Mouse (Mus musculus) spleen, adult 18-20 months (tissue): ENCODE results near the gene Gdf9.
A peak's percentile ranks its signal among the peaks of the same experiment; 100 is the strongest.

ENCODE experiments used
- DNase-seq, 2 experiments: peaks; one replicate each; pipeline ENCODE4 v3.0.0; 2022; ENCODE audit warnings: mixed read lengths in 2 of 2

Gdf9 gene

GRCm38 (mm10) chr11:53446183-53446582 lies 15.4 kb downstream of the Gdf9 start:
- DNase-seq = no peak

- DNase-seq = no peak
Observed at GRCm38 (mm10) chr11:53447996-53448395, 17.2 kb downstream of the Gdf9 start.

GRCm38 (mm10) chr11:53448529-53448928 lies 17.7 kb downstream of the Gdf9 start:
- DNase-seq = no peak

GRCm38 (mm10) chr11:53450070-53450705 lies 19.4 kb downstream of the Gdf9 start:
- DNase-seq = no peak

GRCm38 (mm10) chr11:53451361-53451760 lies 20.5 kb downstream of the Gdf9 start:
- DNase-seq = no peak

- DNase-seq = no peak
Observed at GRCm38 (mm10) chr11:53452396-53452795, 21.6 kb downstream of the Gdf9 start.

GRCm38 (mm10) chr11:53453031-53453430 lies 22.2 kb downstream of the Gdf9 start:
- no peak for DNase-seq

- DNase-seq = no peak
Observed at GRCm38 (mm10) chr11:53456474-53457371, 25.9 kb downstream of the Gdf9 start, which contains the start of the genes Gm10447 and Shroom1. Gene Gm10447 (minus strand): TSS chr11:53457110. Gene Shroom1 (plus strand): TSS chr11:53457205.

GRCm38 (mm10) chr11:53457372-53457954 lies 26.6 kb downstream of the Gdf9 start:
- no peak for DNase-seq

- DNase-seq = no peak
Observed at GRCm38 (mm10) chr11:53458996-53459395, 28.2 kb downstream of the Gdf9 start.

- DNase-seq = no peak
Observed at GRCm38 (mm10) chr11:53460192-53460591, 29.4 kb downstream of the Gdf9 start.

GRCm38 (mm10) chr11:53461727-53462126 lies 30.9 kb downstream of the Gdf9 start:
- DNase-seq = no peak

GRCm38 (mm10) chr11:53463551-53464424 lies 33.0 kb downstream of the Gdf9 start:
- DNase-seq = no peak

GRCm38 (mm10) chr11:53466231-53466971 lies 35.6 kb downstream of the Gdf9 start:
- peak in 1 of 2 experiments; percentile 28 for DNase-seq

- no peak for DNase-seq
Observed at GRCm38 (mm10) chr11:53469294-53469967, 38.6 kb downstream of the Gdf9 start.

- DNase-seq = peak; percentile 57 to 81
Observed at GRCm38 (mm10) chr11:53469968-53470695, 39.3 kb downstream of the Gdf9 start, which contains the start of gene Gm9837. Gene Gm9837 (minus strand): TSS chr11:53470479.

- no peak for DNase-seq
Observed at GRCm38 (mm10) chr11:53472709-53473108, 41.9 kb downstream of the Gdf9 start.

GRCm38 (mm10) chr11:53475620-53476019 lies 44.8 kb downstream of the Gdf9 start:
- no peak for DNase-seq

GRCm38 (mm10) chr11:53477833-53478232 lies 47.0 kb downstream of the Gdf9 start:
- no peak for DNase-seq
